In the genomic region with DNA sequence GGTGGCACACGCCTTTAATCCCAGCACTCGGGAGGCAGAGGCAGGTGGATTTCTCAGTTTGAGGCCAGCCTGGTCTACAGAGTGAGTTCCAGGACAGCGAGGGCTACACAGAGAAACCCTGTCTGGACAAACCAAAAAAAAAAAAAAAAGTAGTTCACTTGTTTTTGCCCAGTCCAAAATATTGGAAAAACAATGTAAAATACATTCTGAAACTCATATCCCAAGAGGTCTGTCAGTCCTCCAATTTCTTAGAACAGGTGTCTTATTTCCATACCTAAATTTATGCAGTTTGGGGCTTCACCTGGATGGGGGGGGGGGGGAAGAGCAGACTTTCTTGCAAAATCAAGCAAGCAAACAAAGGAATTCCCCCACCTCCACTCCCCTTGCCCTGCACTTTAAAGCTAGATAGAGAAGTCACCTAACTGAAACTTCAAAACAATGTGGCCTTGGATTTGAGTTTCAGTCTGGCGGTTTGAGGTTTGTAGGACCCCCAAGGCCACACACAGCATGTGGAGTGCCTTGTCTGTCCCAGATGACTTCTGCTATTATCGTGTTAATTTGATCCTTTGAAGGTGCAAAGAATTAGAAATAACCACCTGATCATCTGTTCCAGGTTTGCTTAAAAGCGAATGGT, we compare ENCODE assay signal across 8 mouse cellular contexts. TPM values are rescaled to one million over a fixed set of nuclear protein-coding genes. Genes with fewer than 3 reads are reported as not detected.
DNase-seq lines count a peak whose midpoint lies in the region; ATAC-seq lines count a peak whose summit lies in the region.

No protein-coding gene starts in this region.

- H3K27ac ChIP-seq in heart, embryonic 15.5 days: no peak overlapping the region; the same call in 1 of the 2 replicates
- no peak overlapping the region for H3K27ac ChIP-seq in hindbrain, embryonic 15.5 days (replicated peaks)
- no peak overlapping the region for H3K27ac ChIP-seq in midbrain, embryonic 15.5 days

- peaks cover 68% of the 10 kb centered on the region for H3K27me3 ChIP-seq in heart, embryonic 15.5 days
- no peaks in the 10 kb centered on the region for H3K27me3 ChIP-seq in hindbrain, embryonic 15.5 days
- H3K27me3 ChIP-seq in midbrain, embryonic 15.5 days (replicated peaks): no peaks in the 10 kb centered on the region

- peaks cover 9% of the 10 kb centered on the region for H3K4me1 ChIP-seq in heart, embryonic 15.5 days (replicated peaks)
- H3K4me1 ChIP-seq in hindbrain, embryonic 15.5 days (replicated peaks): peaks cover 6% of the 10 kb centered on the region; the same call in 1 of the 2 replicates
- no peaks in the 10 kb centered on the region for H3K4me1 ChIP-seq in midbrain, embryonic 15.5 days

- no peak for ATAC-seq in heart, embryonic 15.5 days (replicated peaks; ENCODE audit: insufficient number of reproducible peaks, insufficient read depth, low FRiP score, low read depth)
- ATAC-seq in hindbrain, embryonic 15.5 days (ENCODE audit: low FRiP score, low read depth): no peak
- no peak for ATAC-seq in midbrain, embryonic 15.5 days (replicated peaks)

- no peaks in the 10 kb centered on the region for H3K36me3 ChIP-seq in heart, embryonic 15.5 days
- no peaks in the 10 kb centered on the region for H3K36me3 ChIP-seq in hindbrain, embryonic 15.5 days
- no peaks in the 10 kb centered on the region for H3K36me3 ChIP-seq in midbrain, embryonic 15.5 days (replicated peaks)

- no peaks in the 10 kb centered on the region for H3K9me3 ChIP-seq in heart, embryonic 15.5 days (replicated peaks)
- no peaks in the 10 kb centered on the region for H3K9me3 ChIP-seq in hindbrain, embryonic 15.5 days
- no peaks in the 10 kb centered on the region for H3K9me3 ChIP-seq in midbrain, embryonic 15.5 days

- H3K9ac ChIP-seq in heart, embryonic 15.5 days: no peak overlapping the region
- H3K9ac ChIP-seq in hindbrain, embryonic 15.5 days: no peak overlapping the region
- H3K9ac ChIP-seq in midbrain, embryonic 15.5 days: no peak overlapping the region

- intact Hi-C loops in heart, postnatal 36 days (cut with DNase I): no loop called here

- peak overlapping the region; percentile 54 for H3K4me2 ChIP-seq in heart, embryonic 15.5 days
- peak overlapping the region; percentile 51 for H3K4me2 ChIP-seq in hindbrain, embryonic 15.5 days
- H3K4me2 ChIP-seq in midbrain, embryonic 15.5 days: 0 out of 2 replicates have a peak overlapping the region, but pooled peaks have one; percentile 33

- WGBS in heart, embryonic 15.5 days: 50% methylated on average over 6 of the region's 6 CpGs
- WGBS in hindbrain, embryonic 15.5 days: 56% methylated on average over 6 of the region's 6 CpGs
- 51% methylated on average over 6 of the region's 6 CpGs for WGBS in midbrain, embryonic 15.5 days

- H3K4me3 ChIP-seq in heart, embryonic 15.5 days: peak overlapping the region; percentile 27; the same call in 1 of the 2 replicates
- 0 out of 2 replicates have a peak overlapping the region, but pooled peaks have one; percentile 7 for H3K4me3 ChIP-seq in hindbrain, embryonic 15.5 days
- H3K4me3 ChIP-seq in midbrain, embryonic 15.5 days: no peak overlapping the region

- no peak for DNase-seq in heart, postnatal 36 days
- peak; percentile 91 for DNase-seq in ZHBTc4 (ENCODE audit: low read depth, low spot score)
- no peak for DNase-seq in retina, embryonic 14.5 days (ENCODE audit: low spot score)
- DNase-seq in urinary bladder, postnatal 10 days (ENCODE audit: low spot score): no peak
- DNase-seq in lung, adult 18-20 months: no peak

RNA-seq across cellular contexts. Expression of gene Kras, which starts 25.7 kb away (rescaled TPM):
- 34.8 and 43.4 TPM in 2 replicates for polyA plus RNA-seq in heart, embryonic 15.5 days (2015; fragmentation: Nextera tagmentation; extraction: Ambion mirVana)
- 10 to 100 TPM; 29.2 to 32.5 TPM for total RNA-seq in heart, postnatal 36 days (2021)
- polyA plus RNA-seq in hindbrain, embryonic 15.5 days (2015; fragmentation: Nextera tagmentation; extraction: Ambion mirVana): 83.8 and 85.4 TPM in 2 replicates
- 88.8 and 90.1 TPM in 2 replicates for polyA plus RNA-seq in midbrain, embryonic 15.5 days (2015; fragmentation: Nextera tagmentation; extraction: Ambion mirVana)
